In the genomic region with DNA sequence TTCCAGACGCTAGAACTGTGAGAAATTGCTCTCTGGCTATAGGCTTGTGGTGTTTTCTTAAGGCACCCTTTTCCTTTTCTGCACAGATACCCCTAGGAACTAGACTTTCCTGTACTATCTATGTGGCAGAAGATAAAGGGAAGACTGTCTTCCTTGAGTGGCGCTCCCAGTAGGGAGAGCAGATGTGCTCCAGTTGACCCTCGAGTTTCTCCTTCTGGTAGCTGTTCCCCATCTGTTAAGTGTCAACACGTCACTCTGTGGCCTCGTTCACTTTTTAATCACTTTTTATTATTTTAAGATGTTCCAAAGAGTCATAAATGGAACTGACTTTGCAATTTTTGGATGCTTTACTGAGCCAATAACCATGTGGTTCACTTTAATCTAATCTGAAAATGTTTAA, we compare ENCODE assay signal across 16 mouse cellular contexts.
"Had no signal": no experiment of that assay in that cellular context is flagged by ENCODE, and none has a peak within 500 bp of the region (broad histone marks: within the 10 kb centered on the region; RNA-seq: fewer than 3 reads in every experiment).

No protein-coding gene starts in this region.

- H3K4me2 ChIP-seq: kidney, embryonic 15.5 days; limb, embryonic 12.5 days; midbrain, embryonic 15.5 days; neural tube, embryonic 13.5 days had no signal

- H3K9me3 ChIP-seq: kidney, embryonic 15.5 days; limb, embryonic 12.5 days; midbrain, embryonic 10.5 days; midbrain, embryonic 15.5 days; neural tube, embryonic 13.5 days had no signal

- H3K9ac ChIP-seq: kidney, embryonic 15.5 days; limb, embryonic 12.5 days; liver, embryonic 14.5 days; midbrain, embryonic 15.5 days; neural tube, embryonic 13.5 days had no signal

- H3K36me3 ChIP-seq: kidney, embryonic 15.5 days; limb, embryonic 12.5 days; midbrain, embryonic 10.5 days; midbrain, embryonic 15.5 days; neural tube, embryonic 13.5 days had no signal

- H3K27me3 ChIP-seq: kidney, embryonic 15.5 days; limb, embryonic 12.5 days; midbrain, embryonic 15.5 days; neural tube, embryonic 13.5 days had no signal

- ATAC-seq: hindbrain, postnatal 0 days; midbrain, embryonic 15.5 days had no signal

- H3K4me1 ChIP-seq: midbrain, embryonic 15.5 days; neural tube, embryonic 13.5 days had no signal

- H3K4me3 ChIP-seq: kidney, embryonic 15.5 days; limb, embryonic 12.5 days; midbrain, embryonic 10.5 days; midbrain, embryonic 15.5 days; neural tube, embryonic 13.5 days had no signal

- H3K27ac ChIP-seq: hindbrain, postnatal 0 days; kidney, embryonic 15.5 days; limb, embryonic 12.5 days; liver, embryonic 14.5 days; midbrain, embryonic 10.5 days; midbrain, embryonic 15.5 days; neural tube, embryonic 13.5 days had no signal

- DNase-seq: layer of hippocampus, adult 9-11 months; layer of hippocampus, postnatal 36 days; lung, adult 18-20 months; lung, postnatal 4 days; retina, postnatal 1 day; right cerebral cortex, postnatal 4 days; spleen, adult 18-20 months; thymus, adult 18-20 months; thymus, postnatal 14 days had no signal
